Mouse (Mus musculus) heart, adult 9 months (tissue): ENCODE measurements around the gene Rxfp3.
"Not testable (repeated sequence)": the region's sequence is repeated elsewhere in the genome, so short reads cannot be mapped to it uniquely, and the experiment has no call there.

Experiments used
- DNase-seq, 2 experiments: peaks; one replicate each; pipeline ENCODE4 v3.0.0; 2022; ENCODE audit warnings: low spot score in 2 of 2

Rxfp3 gene

GRCm38 (mm10) chr15:11035947-11036474, 1.8 kb downstream of the Rxfp3 start:
- DNase-seq, result no peak

DNA sequence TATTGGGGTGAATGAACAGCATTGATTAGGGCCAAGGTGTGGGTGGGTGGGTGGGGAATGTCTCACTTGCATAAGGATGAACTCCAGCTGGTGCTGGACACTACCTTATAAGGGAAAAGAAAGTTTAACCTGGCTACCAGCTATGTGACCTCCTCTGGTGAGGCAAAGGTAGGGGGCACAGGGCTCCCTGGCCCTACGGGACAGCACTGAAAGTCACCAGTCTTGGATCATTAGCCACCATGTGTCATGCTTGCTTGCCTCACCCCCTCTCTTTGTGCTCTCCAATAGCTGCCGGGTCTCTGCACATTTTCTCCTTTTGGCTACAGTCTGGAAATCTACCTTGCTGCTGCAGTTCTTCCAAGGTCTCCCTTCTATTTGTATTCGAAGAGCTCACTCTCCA, 7.6 kb downstream of the Rxfp3 start:
- no peak for DNase-seq

GRCm38 (mm10) chr15:11026801-11027561, 10.8 kb downstream of the Rxfp3 start:
- no peak for DNase-seq

DNA sequence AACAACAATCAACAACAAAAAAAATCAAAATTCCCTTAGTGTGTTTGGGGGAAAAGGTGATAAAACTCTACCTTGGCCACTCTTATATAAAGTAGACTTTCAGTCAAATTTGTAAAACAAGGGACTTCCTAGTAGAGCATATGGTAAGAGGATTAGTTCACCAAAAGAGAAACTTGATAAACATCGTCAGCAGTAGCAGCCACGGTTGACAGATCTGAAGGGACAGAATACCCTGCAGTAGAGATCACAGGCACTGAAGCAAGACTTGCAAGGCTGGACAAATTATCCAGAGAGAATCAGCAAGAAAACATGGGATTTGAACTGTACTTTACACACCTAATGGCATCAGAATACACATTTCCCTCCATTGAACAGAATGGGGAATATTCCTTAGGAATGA, 22.9 kb downstream of the Rxfp3 start:
- no peak for DNase-seq

- DNase-seq, result no peak
These were observed 26.7 kb downstream of the Rxfp3 start for GRCm38 (mm10) chr15:11010976-11011548.

DNA sequence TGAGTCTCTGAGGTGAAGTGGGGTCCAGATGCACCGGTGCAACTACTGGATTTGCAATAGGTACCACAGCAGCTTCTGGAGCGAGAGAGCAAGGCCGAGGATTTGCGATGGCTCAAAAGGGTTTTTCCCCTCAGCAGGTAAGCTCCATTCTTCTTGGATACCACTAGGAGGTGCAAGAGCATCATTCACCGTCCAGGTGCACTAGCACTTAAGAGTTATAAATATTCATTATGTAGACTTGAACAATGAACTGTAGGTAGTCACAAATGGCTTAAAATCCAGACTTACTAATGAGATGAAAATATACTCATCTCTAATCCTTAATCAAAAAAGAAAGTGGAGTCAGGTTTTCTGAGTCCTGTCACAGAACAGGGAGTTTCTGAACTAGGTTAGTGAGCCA, 29.0 kb downstream of the Rxfp3 start:
- no peak for DNase-seq

GRCm38 (mm10) chr15:11004646-11005045, 33.1 kb downstream of the Rxfp3 start:
- DNase-seq, result no peak

- DNase-seq, result no peak
These were observed 34.0 kb downstream of the Rxfp3 start for GRCm38 (mm10) chr15:11003791-11004190.

GRCm38 (mm10) chr15:11000421-11000820, 37.4 kb downstream of the Rxfp3 start, which contains the start of gene Slc45a2:
Gene Slc45a2 (plus strand): TSS chr15:11000721.
- no peak for DNase-seq

- no peak for DNase-seq
These were observed 38.0 kb downstream of the Rxfp3 start for GRCm38 (mm10) chr15:10999832-11000231.

DNA sequence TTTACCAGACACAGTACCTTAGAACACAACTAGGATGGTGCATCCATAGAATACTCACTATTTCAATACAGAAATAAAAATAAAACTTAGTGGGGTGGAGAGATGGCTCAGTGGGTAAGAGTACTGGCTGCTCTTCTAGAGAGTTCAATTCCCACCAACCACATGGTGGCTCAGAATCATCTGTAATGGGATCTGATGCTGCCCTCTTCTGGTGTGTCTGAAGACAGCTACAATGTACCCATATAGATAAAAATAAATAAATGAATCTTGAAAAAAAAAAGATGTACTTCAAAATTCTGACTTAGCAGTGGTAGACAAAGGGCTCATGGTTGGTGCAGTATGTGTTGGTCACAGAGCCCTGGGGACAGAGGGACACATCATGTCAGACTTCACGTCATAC, 46.2 kb downstream of the Rxfp3 start:
- no peak for DNase-seq

GRCm38 (mm10) chr15:10990411-10990810, 47.4 kb downstream of the Rxfp3 start:
- no peak for DNase-seq

DNA sequence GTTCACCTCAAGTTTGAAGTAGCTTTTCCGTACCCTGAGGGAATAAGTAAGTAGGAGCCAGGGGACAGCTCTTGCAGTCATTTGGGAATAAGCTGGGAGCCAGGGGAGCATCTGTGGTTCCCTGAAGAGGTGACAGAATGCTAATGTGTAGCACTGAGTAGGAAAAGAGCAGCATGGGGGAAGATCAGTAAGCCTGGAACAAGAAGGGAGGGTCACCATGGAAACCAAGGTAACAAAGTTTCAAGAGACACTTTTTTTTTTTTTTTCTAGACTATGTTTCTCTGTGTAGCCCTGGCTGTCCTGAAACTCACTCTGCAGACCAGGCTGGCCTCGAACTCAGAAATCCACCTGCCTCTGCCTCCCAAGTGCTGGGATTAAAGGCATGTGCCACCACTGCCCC, 51.3 kb downstream of the Rxfp3 start:
- DNase-seq, result not testable (repeated sequence)

DNA sequence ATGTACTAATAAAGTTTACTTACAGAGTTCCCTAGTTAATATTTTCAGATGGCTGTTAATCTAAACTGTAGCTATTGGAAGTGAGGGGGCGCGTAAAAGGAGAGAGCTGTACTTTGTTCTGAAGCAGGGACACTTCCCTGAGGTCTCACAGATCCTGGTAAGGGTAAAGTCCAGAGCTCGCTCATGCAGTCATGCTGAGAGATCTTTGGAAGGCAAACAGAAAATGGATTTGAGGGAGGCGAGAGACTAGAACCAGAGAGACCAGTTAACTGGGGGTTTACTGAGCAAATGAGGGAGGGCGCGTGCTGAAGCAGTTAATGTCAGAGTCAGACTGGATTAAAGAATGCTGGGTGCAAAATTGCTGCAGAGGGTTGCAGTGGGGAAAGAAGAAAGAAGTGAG, 52.0 kb downstream of the Rxfp3 start:
- DNase-seq, result no peak
